Mouse (Mus musculus) heart, embryonic 12.5 days (tissue): ENCODE results near the gene Iqsec1. TPM values are rescaled to one million over a fixed set of nuclear protein-coding genes. Genes with fewer than 3 reads are reported as not detected.

Experiments
- ATAC-seq: fragments of 200-750 bp; cut with Nextera tagmentation; 2 replicates; pipeline ENCODE4 v1.8.0; 2017; ENCODE audit warnings: moderate TSS enrichment, moderate library complexity; ENCODE audit not compliant: insufficient number of reproducible peaks, low FRiP score
- H3K27ac ChIP-seq: fragments of 300-500 bp; sonication (generic); 2 replicates; pipeline ENCODE4 v1.5.1; 2016; ENCODE audit warnings: mild to moderate bottlenecking, moderate library complexity; ENCODE audit not compliant: poor library complexity, severe bottlenecking
- H3K27me3 ChIP-seq: fragments of 300-500 bp; sonication (generic); replicated peaks from 2 replicates; pipeline ENCODE4 v1.6.1; 2016; ENCODE audit warnings: mild to moderate bottlenecking, moderate library complexity
- H3K36me3 ChIP-seq: fragments of 300-500 bp; sonication (generic); 2 replicates; pipeline ENCODE4 v1.6.1; 2016; ENCODE audit warnings: mild to moderate bottlenecking, moderate library complexity
- H3K4me1 ChIP-seq: fragments of 300-500 bp; sonication (generic); replicated peaks from 2 replicates; pipeline ENCODE4 v1.6.1; 2016; ENCODE audit warnings: mild to moderate bottlenecking
- H3K4me2 ChIP-seq: fragments of 300-500 bp; sonication (generic); 2 replicates; pipeline ENCODE4 v1.6.1; 2016; ENCODE audit warnings: mild to moderate bottlenecking, moderate library complexity
- H3K4me3 ChIP-seq: fragments of 300-500 bp; sonication (generic); 2 replicates; pipeline ENCODE4 v1.5.1; 2016; ENCODE audit warnings: mild to moderate bottlenecking
- H3K9ac ChIP-seq: fragments of 300-500 bp; sonication (generic); 2 replicates; pipeline ENCODE4 v1.6.1; 2016; ENCODE audit warnings: mild to moderate bottlenecking, moderate library complexity
- H3K9me3 ChIP-seq: fragments of 300-500 bp; sonication (generic); replicated peaks from 2 replicates; pipeline ENCODE4 v1.6.1; 2016; ENCODE audit warnings: mild to moderate bottlenecking, moderate library complexity
- WGBS: fragments of 180-500 bp; shearing (Covaris S2); methylation state at CpG from one replicate; pipeline ENCODE4 v1.1.7; 2016; 5-methylcytosine and 5-hydroxymethylcytosine counted together
- polyA plus RNA-seq: library from polyadenylated mRNA; unstranded; fragments of >200 nt; fragmentation: Nextera tagmentation; extraction: Ambion mirVana; gene quantifications from 2 replicates; pipeline ENCODE4 v1.2.1, GENCODE M21; 2016

Gene Iqsec1
- polyA plus RNA-seq, 1 experiment from 2014 or later = 20.8 TPM

DNA sequence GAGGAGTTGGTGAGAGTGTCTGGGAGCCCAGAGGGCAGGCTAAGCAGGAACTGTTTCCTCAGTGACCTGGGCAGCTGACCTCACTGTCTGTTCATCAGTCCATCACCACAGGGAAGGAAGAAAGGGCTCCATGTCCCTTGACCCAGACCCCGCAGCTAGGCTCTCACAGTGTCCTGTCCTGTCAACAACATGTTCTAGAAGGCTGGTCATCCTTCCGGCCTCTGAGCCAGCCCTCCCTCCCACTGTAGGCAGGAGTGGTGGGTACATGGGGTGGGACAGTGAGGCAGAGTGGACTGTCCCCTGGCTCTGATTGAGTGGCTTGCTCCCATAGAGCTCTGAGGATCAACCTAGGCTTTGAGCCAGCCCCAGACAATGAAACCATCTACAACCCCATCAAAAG lies 284.7 kb downstream of the Iqsec1 start:
- no peak for ATAC-seq
- Histone ChIP-seq H3K4me3 (no peak overlapping the region), H3K4me2 (peak overlapping the region; percentile 35), H3K9me3 (no peaks in the 10 kb centered on the region), H3K27me3 (no peaks in the 10 kb centered on the region), H3K36me3 (no peaks in the 10 kb centered on the region), H3K4me1 (peaks cover 99% of the 10 kb centered on the region), H3K27ac (peak overlapping the region; percentile 92), H3K9ac (peak overlapping the region; percentile 63)
- WGBS = 34% methylated on average over 2 of the region's 2 CpGs

DNA sequence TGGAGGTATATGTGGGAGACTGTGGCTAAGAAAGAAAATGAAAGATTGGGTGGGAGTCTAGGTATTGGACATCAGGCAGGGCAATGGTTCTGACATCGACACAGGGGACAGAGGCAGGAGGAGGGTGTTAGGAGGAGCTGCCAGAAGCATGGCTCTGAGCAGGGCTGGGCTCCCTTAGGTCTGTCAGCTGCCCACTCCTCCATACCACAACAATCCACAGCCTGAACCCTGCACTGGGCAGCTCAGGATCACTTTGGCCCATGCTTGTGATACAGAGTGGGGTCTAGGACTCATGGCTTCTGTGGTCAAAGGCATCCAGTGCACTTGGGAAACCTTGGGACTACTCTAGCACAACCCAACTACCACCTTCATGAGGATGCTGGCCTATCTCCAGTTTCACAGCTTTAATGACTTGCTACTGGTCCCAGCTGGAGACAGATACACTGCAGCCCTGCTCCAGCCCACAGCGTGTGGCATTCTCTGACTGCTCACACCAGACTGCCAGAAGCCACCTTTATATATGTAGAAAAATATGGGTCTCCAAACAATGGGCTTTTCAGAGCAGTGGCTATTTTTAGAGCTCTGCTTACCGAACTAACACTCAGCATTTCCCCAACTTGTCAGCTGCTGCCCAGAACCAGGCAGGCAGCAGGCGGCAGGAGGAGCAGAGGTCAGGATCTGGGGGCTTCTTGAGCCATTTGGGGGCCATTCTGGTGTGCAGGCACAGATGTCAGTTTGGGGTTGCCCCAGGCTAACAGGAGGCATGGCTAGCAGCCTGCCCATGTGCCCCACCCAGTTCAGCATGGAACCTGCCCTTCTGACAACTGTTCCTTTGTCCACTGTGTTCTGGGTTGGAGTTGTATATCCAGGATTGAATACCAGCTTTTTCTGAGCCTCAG lies 285.4 kb downstream of the Iqsec1 start:
- H3K9ac ChIP-seq = peak overlapping the region; percentile 63

DNA sequence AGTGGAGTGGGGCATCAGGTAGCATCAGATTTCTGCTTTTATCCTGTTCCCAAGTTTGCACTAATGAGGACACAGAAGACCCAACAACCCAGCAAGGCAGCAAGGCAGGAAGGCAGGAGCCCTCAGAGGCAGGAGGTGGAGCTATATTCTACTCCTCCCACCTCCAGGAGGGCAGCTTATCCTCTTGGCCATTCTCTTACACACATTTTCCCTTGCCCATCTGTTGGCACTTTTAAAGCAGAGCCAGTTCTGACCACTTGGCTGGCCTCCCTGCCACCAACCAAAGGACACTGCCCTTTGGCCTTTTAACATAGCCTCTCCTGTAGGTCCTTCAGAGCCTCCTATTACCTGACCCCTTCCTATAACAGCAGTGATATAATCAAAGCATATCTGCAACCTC lies 286.3 kb downstream of the Iqsec1 start:
- 0 out of 2 replicates have a peak overlapping the region, but pooled peaks have one; percentile 63 for H3K9ac ChIP-seq
- H3K36me3 ChIP-seq = no peaks in the 10 kb centered on the region
- peak overlapping the region; percentile 92 for H3K27ac ChIP-seq
- peaks cover 99% of the 10 kb centered on the region for H3K4me1 ChIP-seq
- no peaks in the 10 kb centered on the region for H3K9me3 ChIP-seq
- H3K4me2 ChIP-seq = no peak overlapping the region
- no peak overlapping the region for H3K4me3 ChIP-seq
- no peak for ATAC-seq
- no peaks in the 10 kb centered on the region for H3K27me3 ChIP-seq

More for the DNA sequence above, 285.4 kb downstream of the Iqsec1 start:
- Histone ChIP-seq H3K4me2 (peak overlapping the region; percentile 35), H3K4me1 (peaks cover 99% of the 10 kb centered on the region), H3K9me3 (no peaks in the 10 kb centered on the region), H3K4me3 (no peak overlapping the region), H3K27me3 (no peaks in the 10 kb centered on the region), H3K27ac (peak overlapping the region; percentile 92), H3K36me3 (no peaks in the 10 kb centered on the region)
- whole genome bisulfite sequencing = 17% methylated on average over 4 of the region's 4 CpGs
- ATAC-seq = 0 out of 2 replicates have a peak, but pooled peaks have one; percentile 7

DNA sequence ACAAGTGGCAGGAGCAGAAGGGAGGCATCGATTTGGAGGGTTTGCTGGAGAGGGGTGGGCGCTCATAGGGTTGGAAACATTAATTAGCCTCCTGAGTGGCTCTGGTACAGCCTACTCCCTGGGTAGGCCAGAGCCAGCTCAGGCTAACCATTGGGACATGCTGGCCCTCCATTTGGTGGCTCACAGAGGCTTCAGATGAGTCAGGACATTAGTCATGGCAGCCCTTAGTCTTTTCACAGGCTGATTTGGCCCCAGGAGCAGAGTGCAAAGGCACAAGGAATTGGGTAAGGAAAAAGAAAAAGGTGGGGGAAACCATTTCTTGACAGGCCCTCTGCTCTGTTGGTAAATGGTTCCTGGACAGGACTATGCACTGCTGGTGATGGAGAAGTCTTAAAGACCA lies 287.1 kb downstream of the Iqsec1 start:
- no peak overlapping the region for H3K4me2 ChIP-seq
- H3K9ac ChIP-seq = no peak overlapping the region
- no peaks in the 10 kb centered on the region for H3K27me3 ChIP-seq
- no peaks in the 10 kb centered on the region for H3K9me3 ChIP-seq
- ATAC-seq = no peak
- H3K27ac ChIP-seq = no peak overlapping the region
- H3K36me3 ChIP-seq = no peaks in the 10 kb centered on the region
- H3K4me3 ChIP-seq = no peak overlapping the region
- H3K4me1 ChIP-seq = peaks cover 99% of the 10 kb centered on the region
- 71% methylated on average over 2 of the region's 2 CpGs for WGBS

DNA sequence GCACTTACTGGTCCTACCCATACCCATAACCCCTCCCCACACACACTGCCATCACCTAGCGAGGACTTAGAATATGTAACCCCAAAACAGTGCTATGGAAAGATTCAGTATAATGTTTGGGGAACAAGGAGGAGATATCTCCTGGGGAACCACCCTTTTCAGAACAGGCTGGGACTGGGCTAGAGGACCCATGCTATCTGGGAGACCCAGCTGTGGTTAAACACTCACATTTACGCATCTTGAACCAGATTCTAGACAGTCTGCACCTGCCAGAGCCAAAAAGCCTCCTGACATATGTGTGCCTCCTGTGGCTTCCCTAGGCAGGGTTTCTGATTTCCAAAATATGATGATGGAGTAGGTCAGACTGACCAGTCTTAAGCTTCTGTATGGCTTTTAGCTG lies 287.7 kb downstream of the Iqsec1 start:
- Histone ChIP-seq H3K27me3 (no peaks in the 10 kb centered on the region), H3K36me3 (no peaks in the 10 kb centered on the region), H3K4me2 (no peak overlapping the region), H3K4me1 (peaks cover 100% of the 10 kb centered on the region), H3K9me3 (no peaks in the 10 kb centered on the region), H3K9ac (peak overlapping the region; percentile 44; the same call in 1 of the 2 replicates), H3K27ac (peak overlapping the region; percentile 70; the same call in 1 of the 2 replicates), H3K4me3 (no peak overlapping the region)
- WGBS = 89% methylated on average over 2 of the region's 2 CpGs
- no peak for ATAC-seq

DNA sequence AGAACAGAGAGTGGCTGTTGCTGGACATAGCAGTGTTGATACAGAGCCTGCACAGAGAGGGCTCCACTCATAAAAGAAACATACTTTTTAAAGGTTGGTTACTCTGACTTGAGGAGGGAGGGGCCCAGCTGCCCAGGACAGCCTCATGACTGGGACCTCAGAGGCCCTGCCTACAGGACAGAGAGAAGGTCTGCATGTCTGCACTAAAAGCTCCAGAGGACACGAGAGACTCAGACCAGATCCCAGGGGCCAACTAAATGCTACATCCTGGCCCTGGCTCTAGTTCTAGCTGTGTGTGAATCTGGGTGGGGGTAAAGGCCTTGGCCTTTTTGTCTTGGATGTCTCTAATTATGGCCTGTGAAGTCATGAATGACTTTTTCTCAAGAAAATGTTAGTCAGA lies 288.4 kb downstream of the Iqsec1 start:
- Histone ChIP-seq H3K4me2 (no peak overlapping the region), H3K27me3 (no peaks in the 10 kb centered on the region), H3K4me3 (no peak overlapping the region), H3K9me3 (no peaks in the 10 kb centered on the region), H3K9ac (peak overlapping the region; percentile 44; the same call in 1 of the 2 replicates), H3K27ac (peak overlapping the region; percentile 70), H3K4me1 (peaks cover 99% of the 10 kb centered on the region), H3K36me3 (peaks cover 3% of the 10 kb centered on the region; the same call in 1 of the 2 replicates)
- 28% methylated on average over 1 of the region's 1 CpGs for WGBS
- ATAC-seq = no peak

DNA sequence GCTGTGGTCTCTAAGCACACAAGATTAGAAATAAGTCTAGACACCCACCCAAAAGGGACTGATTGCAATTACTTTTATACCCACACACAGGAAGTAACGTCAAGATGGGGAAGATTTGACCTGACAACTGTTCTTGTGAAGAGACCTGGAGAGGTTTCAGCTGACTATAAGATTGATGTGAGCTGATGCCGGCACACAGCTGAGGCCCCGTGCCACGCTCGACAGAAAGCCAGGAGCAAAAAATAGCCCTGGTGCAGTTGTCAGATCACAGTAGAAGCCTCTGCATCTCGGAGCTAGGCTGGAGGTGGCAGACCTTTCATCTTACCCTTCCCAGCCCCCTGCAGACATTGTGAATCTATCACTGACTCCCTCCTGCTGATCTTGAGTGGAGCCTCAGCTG lies 289.6 kb downstream of the Iqsec1 start:
- no peaks in the 10 kb centered on the region for H3K9me3 ChIP-seq
- no peak for ATAC-seq
- H3K27ac ChIP-seq = peak overlapping the region; percentile 70
- 0 out of 2 replicates have a peak overlapping the region, but pooled peaks have one; percentile 5 for H3K9ac ChIP-seq
- H3K27me3 ChIP-seq = no peaks in the 10 kb centered on the region
- WGBS = 29% methylated on average over 6 of the region's 6 CpGs
- peak overlapping the region; percentile 20 for H3K4me2 ChIP-seq
- peaks cover 87% of the 10 kb centered on the region for H3K4me1 ChIP-seq
- no peak overlapping the region for H3K4me3 ChIP-seq
- H3K36me3 ChIP-seq = peaks cover 14% of the 10 kb centered on the region

DNA sequence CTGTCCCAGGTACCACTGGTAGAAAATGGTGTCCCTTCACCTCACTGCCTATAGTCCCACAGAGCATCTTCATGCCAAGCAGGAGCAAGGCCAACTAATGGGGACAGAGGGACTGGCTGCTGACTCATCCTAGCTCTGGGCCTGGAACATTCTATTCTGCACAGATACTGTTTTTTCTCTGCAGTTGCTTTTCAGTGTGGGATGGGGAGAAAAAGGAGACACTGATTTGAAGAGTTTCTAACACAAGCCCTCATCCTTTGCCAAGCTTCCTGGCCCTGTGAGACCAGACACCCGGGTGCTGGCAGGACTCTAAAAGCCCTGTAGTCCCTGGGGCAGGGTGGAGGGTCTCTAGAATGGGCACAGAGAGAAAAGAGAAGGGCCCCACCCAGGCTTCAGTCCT lies 292.7 kb downstream of the Iqsec1 start:
- H3K36me3 ChIP-seq = peaks cover 41% of the 10 kb centered on the region
- ATAC-seq = no peak
- H3K4me2 ChIP-seq = no peak overlapping the region
- no peaks in the 10 kb centered on the region for H3K9me3 ChIP-seq
- H3K27ac ChIP-seq = no peak overlapping the region
- no peaks in the 10 kb centered on the region for H3K27me3 ChIP-seq
- H3K4me3 ChIP-seq = no peak overlapping the region
- H3K9ac ChIP-seq = no peak overlapping the region
- peaks cover 59% of the 10 kb centered on the region for H3K4me1 ChIP-seq
- WGBS = 77% methylated on average over 1 of the region's 1 CpGs

DNA sequence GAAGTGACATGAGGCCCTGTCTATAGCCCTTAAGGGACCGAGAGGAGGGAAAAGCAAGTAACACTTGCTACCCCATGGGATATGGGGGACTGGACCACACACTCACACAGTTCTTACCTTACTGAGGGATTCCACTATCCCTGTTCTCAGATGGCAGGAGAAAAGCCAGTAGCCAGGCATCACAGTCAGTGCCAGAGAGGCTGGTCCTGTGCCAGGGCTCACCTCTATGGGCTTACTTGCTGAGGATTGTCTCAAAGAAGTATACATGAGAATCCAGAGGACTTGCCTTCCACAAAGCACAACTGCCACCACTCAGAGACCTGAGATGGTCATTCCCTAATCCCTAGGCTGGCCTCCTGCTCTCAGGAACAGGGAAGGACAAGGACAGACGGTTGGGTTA lies 296.1 kb downstream of the Iqsec1 start:
- Histone ChIP-seq H3K4me2 (no peak overlapping the region), H3K36me3 (peaks cover 68% of the 10 kb centered on the region), H3K9me3 (no peaks in the 10 kb centered on the region), H3K4me3 (no peak overlapping the region), H3K9ac (no peak overlapping the region), H3K4me1 (peaks cover 55% of the 10 kb centered on the region), H3K27ac (no peak overlapping the region), H3K27me3 (no peaks in the 10 kb centered on the region)
- WGBS = 81% methylated on average over 2 of the region's 2 CpGs
- ATAC-seq = no peak

DNA sequence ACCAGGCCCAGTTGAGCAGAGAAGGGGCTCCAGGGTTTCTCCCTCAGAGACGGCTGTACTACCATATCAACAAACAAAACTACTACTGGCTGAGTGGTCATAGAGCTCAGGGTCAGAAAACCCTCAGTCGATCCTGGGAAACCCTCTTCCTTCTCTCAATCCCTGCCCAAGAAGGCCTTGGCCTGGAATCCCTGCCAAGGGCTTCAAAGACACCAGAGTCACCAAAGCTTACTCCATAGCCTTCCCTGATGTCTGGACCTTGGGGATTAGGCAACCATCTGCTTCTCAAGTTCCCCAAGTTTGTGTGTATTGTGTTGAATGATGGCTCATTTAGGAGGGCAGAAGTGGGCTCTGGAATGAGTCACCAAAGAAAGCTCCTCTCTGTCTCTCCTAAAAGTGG lies 296.6 kb downstream of the Iqsec1 start:
- Histone ChIP-seq H3K27me3 (no peaks in the 10 kb centered on the region), H3K36me3 (peaks cover 73% of the 10 kb centered on the region), H3K4me2 (no peak overlapping the region), H3K27ac (no peak overlapping the region), H3K4me3 (no peak overlapping the region), H3K9me3 (no peaks in the 10 kb centered on the region), H3K9ac (no peak overlapping the region), H3K4me1 (peaks cover 55% of the 10 kb centered on the region)
- WGBS = 73% methylated on average over 2 of the region's 2 CpGs
- no peak for ATAC-seq

DNA sequence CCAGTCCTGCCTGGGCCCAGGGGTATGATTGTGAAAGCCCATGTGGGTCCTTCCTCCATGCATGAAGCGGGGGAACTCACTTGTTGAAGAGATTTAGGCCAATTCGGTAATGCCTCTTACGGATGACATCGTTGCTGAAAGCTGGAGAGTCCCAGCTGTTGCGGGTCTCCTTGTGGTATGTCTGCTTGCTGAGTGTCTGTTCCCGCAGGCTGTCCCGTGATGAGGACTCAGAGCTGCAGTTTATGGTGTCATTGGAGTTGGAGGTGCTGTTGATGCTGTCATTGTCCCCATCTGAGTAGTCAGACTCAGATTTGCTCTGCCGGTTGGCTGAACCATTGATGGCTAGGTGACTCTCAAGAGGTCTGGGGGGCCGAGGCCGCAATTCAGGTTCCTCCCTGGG lies 299.0 kb downstream of the Iqsec1 start:
- Histone ChIP-seq H3K4me3 (no peak overlapping the region), H3K4me1 (peaks cover 54% of the 10 kb centered on the region), H3K9ac (0 out of 2 replicates have a peak overlapping the region, but pooled peaks have one; percentile 21), H3K36me3 (peaks cover 66% of the 10 kb centered on the region), H3K9me3 (no peaks in the 10 kb centered on the region), H3K27me3 (no peaks in the 10 kb centered on the region), H3K27ac (peak overlapping the region; percentile 89), H3K4me2 (peak overlapping the region; percentile 34)
- no peak for ATAC-seq
- WGBS = 52% methylated on average over 10 of the region's 10 CpGs
